Mouse (Mus musculus): ENCODE data around the gene Mcpt4.
"Not testable (repeated sequence)": the region's sequence is repeated elsewhere in the genome, so short reads cannot be mapped to it uniquely, and the experiment has no call there.

Mcpt4 gene

GRCm38 (mm10) chr14:56062213-56062612, at the start of gene Mcpt4:
TSS of gene Mcpt4 (minus strand) at chr14:56062313.
- DNase-seq (ENCODE audit: low spot score in 2 of 2), result not testable (repeated sequence)

- DNase-seq (ENCODE audit: low spot score in 2 of 2), result no peak
Observed at GRCm38 (mm10) chr14:56105447-56106180, 43.5 kb upstream of the Mcpt4 start.

- no peak for DNase-seq (ENCODE audit: low spot score in 2 of 2)
Observed at GRCm38 (mm10) chr14:56105016-56105415, 42.9 kb upstream of the Mcpt4 start.

- no peak for DNase-seq (ENCODE audit: low spot score in 2 of 2)
Observed at GRCm38 (mm10) chr14:56103452-56103851, 41.3 kb upstream of the Mcpt4 start.

GRCm38 (mm10) chr14:56102386-56102785, 40.3 kb upstream of the Mcpt4 start, which contains the start of gene Ctsg:
TSS of gene Ctsg (minus strand) at chr14:56102574.
- no peak for DNase-seq (ENCODE audit: low spot score in 2 of 2)

- DNase-seq (ENCODE audit: low spot score in 2 of 2), result no peak
Observed at GRCm38 (mm10) chr14:56098940-56099339, 36.8 kb upstream of the Mcpt4 start.

- DNase-seq (ENCODE audit: low spot score in 2 of 2), result no peak
Observed at GRCm38 (mm10) chr14:56097597-56097996, 35.5 kb upstream of the Mcpt4 start.

- DNase-seq (ENCODE audit: low spot score in 2 of 2), result no peak
Observed at GRCm38 (mm10) chr14:56093353-56093752, 31.2 kb upstream of the Mcpt4 start.

GRCm38 (mm10) chr14:56086711-56087110, 24.6 kb upstream of the Mcpt4 start:
- no peak for DNase-seq (ENCODE audit: low spot score in 2 of 2)

GRCm38 (mm10) chr14:56085167-56085566, 23.1 kb upstream of the Mcpt4 start, which contains the start of gene Mcpt8:
TSS of gene Mcpt8 (minus strand) at chr14:56085273.
- DNase-seq (ENCODE audit: low spot score in 2 of 2), result no peak

- no peak for DNase-seq (ENCODE audit: low spot score in 2 of 2)
Observed at GRCm38 (mm10) chr14:56082016-56082415, 19.9 kb upstream of the Mcpt4 start.

- DNase-seq (ENCODE audit: low spot score in 2 of 2), result no peak
Observed at GRCm38 (mm10) chr14:56057722-56058121, 4.4 kb downstream of the Mcpt4 start.

- no peak for DNase-seq (ENCODE audit: low spot score in 2 of 2)
Observed at GRCm38 (mm10) chr14:56055408-56055807, 6.7 kb downstream of the Mcpt4 start.

- not testable (repeated sequence) for DNase-seq (ENCODE audit: low spot score in 2 of 2)
Observed at GRCm38 (mm10) chr14:56041792-56042191, 20.3 kb downstream of the Mcpt4 start, which contains the start of gene Mcpt2. TSS of gene Mcpt2 (plus strand) at chr14:56042041.

- DNase-seq (ENCODE audit: low spot score in 2 of 2), result no peak
Observed at GRCm38 (mm10) chr14:56034433-56034832, 27.7 kb downstream of the Mcpt4 start.

- DNase-seq (ENCODE audit: low spot score in 2 of 2), result not testable (repeated sequence)
Observed at GRCm38 (mm10) chr14:56030395-56030794, 31.7 kb downstream of the Mcpt4 start, which contains the start of gene Mcpt9. TSS of gene Mcpt9 (minus strand) at chr14:56030495.

GRCm38 (mm10) chr14:56021305-56021704, 40.8 kb downstream of the Mcpt4 start:
- DNase-seq (ENCODE audit: low spot score in 2 of 2), result not testable (repeated sequence)

- no peak for DNase-seq (ENCODE audit: low spot score in 2 of 2)
Observed at GRCm38 (mm10) chr14:56019446-56019845, 42.7 kb downstream of the Mcpt4 start.

- DNase-seq (ENCODE audit: low spot score in 2 of 2), result not testable (repeated sequence)
Observed at GRCm38 (mm10) chr14:56017671-56018070, 44.4 kb downstream of the Mcpt4 start, which contains the start of gene Mcpt1. TSS of gene Mcpt1 (plus strand) at chr14:56017971.

- no peak for DNase-seq (ENCODE audit: low spot score in 2 of 2)
Observed at GRCm38 (mm10) chr14:56013924-56014323, 48.2 kb downstream of the Mcpt4 start.

GRCm38 (mm10) chr14:56013147-56013546, 49.0 kb downstream of the Mcpt4 start:
- DNase-seq (ENCODE audit: low spot score in 2 of 2), result no peak
